Mouse (Mus musculus) heart, embryonic 16.5 days (tissue): Measurements from ENCODE around the gene Sh2d7. TPM values are rescaled to one million over a fixed set of nuclear protein-coding genes. Genes with fewer than 3 reads are reported as not detected.

Source experiments
- ATAC-seq: fragments of 200-750 bp; cut with Nextera tagmentation; replicated peaks from 2 replicates; pipeline ENCODE4 v1.8.0; 2017; ENCODE audit warnings: moderate number of reproducible peaks; ENCODE audit not compliant: insufficient read depth, low FRiP score; ENCODE audit errors: extremely low read depth
- H3K27ac ChIP-seq: fragments of 300-500 bp; sonication (generic); 2 replicates; pipeline ENCODE4 v1.5.1; 2014; ENCODE audit warnings: mild to moderate bottlenecking, low read length, control low read depth, moderate library complexity
- H3K27me3 ChIP-seq: fragments of 300-500 bp; sonication (generic); 2 replicates; pipeline ENCODE4 v1.6.1; 2014; ENCODE audit warnings: low read length, mixed read lengths; ENCODE audit not compliant: control insufficient read depth, insufficient read depth
- H3K36me3 ChIP-seq: fragments of 300-500 bp; sonication (generic); 2 replicates; pipeline ENCODE4 v1.6.1; 2014; ENCODE audit not compliant: control insufficient read depth, insufficient read depth
- H3K4me1 ChIP-seq: fragments of 300-500 bp; sonication (generic); 2 replicates; pipeline ENCODE4 v1.6.1; 2014; ENCODE audit warnings: low read length, mixed read lengths; ENCODE audit not compliant: control insufficient read depth, insufficient read depth
- H3K4me2 ChIP-seq: fragments of 300-500 bp; sonication (generic); 2 replicates; pipeline ENCODE4 v1.6.1; 2014; ENCODE audit warnings: low read depth, mild to moderate bottlenecking, control low read depth, low read length
- H3K4me3 ChIP-seq: fragments of 300-500 bp; sonication (generic); 2 replicates; pipeline ENCODE4 v1.5.1; 2014; ENCODE audit warnings: mild to moderate bottlenecking, control low read depth, low read length
- H3K9ac ChIP-seq: fragments of 300-500 bp; sonication (generic); 2 replicates; pipeline ENCODE4 v1.6.1; 2014; ENCODE audit warnings: low read length, control low read depth
- H3K9me3 ChIP-seq: fragments of 300-500 bp; sonication (generic); replicated peaks from 2 replicates; pipeline ENCODE4 v1.6.1; 2016; ENCODE audit warnings: low read length; ENCODE audit not compliant: control insufficient read depth
- WGBS: fragments of 180-500 bp; shearing (Covaris S2); extraction: QIAGEN DNeasy Blood & Tissue Kit; methylation state at CpG from one replicate; pipeline ENCODE4 v1.1.7; 2014; 5-methylcytosine and 5-hydroxymethylcytosine counted together
- polyA plus RNA-seq: library from polyadenylated mRNA; unstranded; fragments of >200 nt; fragmentation: Nextera tagmentation; extraction: Ambion mirVana; gene quantifications from 2 replicates; pipeline ENCODE4 v1.2.1, GENCODE M21; 2015

Gene Sh2d7
- not detected in 2 replicates for polyA plus RNA-seq

DNA sequence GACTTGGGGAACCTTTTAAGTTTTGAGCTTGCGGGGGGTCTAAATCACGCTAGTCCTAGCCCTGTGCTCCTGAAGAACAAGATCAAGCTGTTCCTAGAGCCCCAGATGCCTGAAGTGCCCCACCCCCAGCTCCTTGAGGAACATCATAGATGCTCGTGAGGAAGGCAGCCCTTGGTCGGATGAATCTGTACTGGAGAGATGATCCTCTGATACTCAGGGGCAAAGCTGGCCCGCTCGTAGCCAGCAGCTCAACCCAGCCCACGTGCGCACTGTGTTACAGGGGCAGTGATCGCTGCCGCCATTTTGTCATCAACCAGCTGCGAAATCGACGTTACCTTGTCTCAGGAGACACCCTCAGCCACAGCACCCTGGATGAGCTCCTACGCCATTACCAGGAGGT is at the start of gene Sh2d7:
Gene Sh2d7, plus strand, starts transcription at position 301 of the 400 bp plus-strand sequence.
- no peak for ATAC-seq
- 91% methylated on average over 14 of the region's 14 CpGs for WGBS

DNA sequence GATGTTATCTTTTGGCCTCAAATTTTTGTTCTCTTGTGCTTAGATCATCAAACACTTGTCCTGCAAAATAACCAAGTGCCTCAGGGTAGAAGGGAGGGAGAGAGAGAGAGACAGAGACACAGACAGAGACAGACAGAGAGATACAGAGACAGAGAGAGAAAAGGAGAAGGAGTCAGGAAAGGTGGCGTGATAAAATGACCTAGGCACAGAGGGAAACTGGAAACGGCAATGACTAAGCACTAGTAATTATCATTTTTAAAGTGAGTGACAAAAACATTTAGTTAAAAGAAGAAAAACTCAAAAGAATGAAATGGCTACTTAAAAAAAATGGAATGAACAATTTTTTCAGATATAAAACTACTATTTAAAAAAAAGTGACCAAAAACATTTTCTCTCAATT is 49.2 kb upstream of the Sh2d7 start:
- H3K4me2 ChIP-seq, result no peak overlapping the region
- H3K9ac ChIP-seq, result no peak overlapping the region
- no peak for ATAC-seq
- H3K27ac ChIP-seq, result no peak overlapping the region
- H3K4me1 ChIP-seq, result no peaks in the 10 kb centered on the region
- no peaks in the 10 kb centered on the region for H3K36me3 ChIP-seq
- no peak overlapping the region for H3K4me3 ChIP-seq
- WGBS, result 62% methylated on average over 2 of the region's 2 CpGs
- no peaks in the 10 kb centered on the region for H3K9me3 ChIP-seq
- no peaks in the 10 kb centered on the region for H3K27me3 ChIP-seq

More for the DNA sequence above, at the start of gene Sh2d7:
- no peak within 1 kb of the TSS for H3K9ac ChIP-seq
- H3K4me2 ChIP-seq, result no peak within 1 kb of the TSS
- H3K27ac ChIP-seq, result no peak within 1 kb of the TSS
- no peak within 1 kb of the TSS for H3K4me3 ChIP-seq
- H3K36me3 ChIP-seq, result no peaks in the 10 kb centered on the region
- no peaks in the 10 kb centered on the region for H3K4me1 ChIP-seq
- H3K9me3 ChIP-seq, result no peaks in the 10 kb centered on the region
- H3K27me3 ChIP-seq, result no peaks in the 10 kb centered on the region

DNA sequence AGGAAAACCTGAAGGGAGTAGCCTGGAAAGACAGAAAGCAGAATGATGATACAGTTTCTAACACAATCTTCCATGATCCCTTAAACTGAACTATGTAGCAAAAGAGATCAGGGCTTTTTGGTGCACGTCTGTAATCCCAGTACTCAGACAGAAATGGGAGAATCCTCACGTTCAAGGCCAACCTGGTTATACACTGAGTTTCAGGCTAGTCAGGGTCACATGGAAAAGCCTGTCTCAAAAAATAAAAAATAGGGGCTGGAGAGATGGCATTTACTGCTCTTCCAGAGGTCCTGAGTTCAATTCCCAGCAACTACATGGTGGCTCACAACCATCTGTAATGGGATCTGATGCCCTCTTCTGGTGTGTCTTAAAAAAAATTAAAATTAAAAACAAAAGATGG is 48.4 kb upstream of the Sh2d7 start:
- WGBS, result 82% methylated on average over 2 of the region's 2 CpGs
- H3K4me2 ChIP-seq, result no peak overlapping the region
- H3K9me3 ChIP-seq, result no peaks in the 10 kb centered on the region

DNA sequence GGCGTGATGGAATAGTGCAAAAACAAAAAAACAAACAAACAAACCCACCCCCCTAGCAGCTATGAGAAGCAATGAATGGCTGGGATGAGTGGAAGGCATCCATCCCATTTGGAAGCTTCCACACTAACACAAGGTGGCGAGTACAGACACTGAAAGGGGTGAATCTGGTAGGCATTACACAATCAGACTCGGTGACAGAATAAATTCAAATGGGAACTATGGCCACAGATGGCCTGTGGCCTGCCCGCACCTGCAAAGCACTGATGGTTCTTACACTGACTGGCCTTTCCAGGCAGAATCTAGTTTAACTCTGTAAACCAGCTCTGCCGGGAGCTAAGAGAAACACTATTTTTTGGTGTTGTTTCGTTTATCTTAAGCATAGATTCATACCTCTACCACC is 39.5 kb upstream of the Sh2d7 start:
- H3K27ac ChIP-seq, result no peak overlapping the region
- H3K36me3 ChIP-seq, result no peaks in the 10 kb centered on the region
- peaks cover 6% of the 10 kb centered on the region for H3K27me3 ChIP-seq
- WGBS, result 86% methylated on average over 6 of the region's 6 CpGs
- H3K4me3 ChIP-seq, result no peak overlapping the region
- H3K9ac ChIP-seq, result no peak overlapping the region
- H3K4me1 ChIP-seq, result peaks cover 2% of the 10 kb centered on the region; the same call in 1 of the 2 replicates
- ATAC-seq, result no peak
- H3K4me2 ChIP-seq, result no peak overlapping the region
- no peaks in the 10 kb centered on the region for H3K9me3 ChIP-seq

More for the DNA sequence above, 48.4 kb upstream of the Sh2d7 start:
- Histone ChIP-seq H3K9ac (no peak overlapping the region), H3K4me1 (no peaks in the 10 kb centered on the region), H3K36me3 (no peaks in the 10 kb centered on the region), H3K27me3 (no peaks in the 10 kb centered on the region), H3K27ac (no peak overlapping the region), H3K4me3 (no peak overlapping the region)
- no peak for ATAC-seq

DNA sequence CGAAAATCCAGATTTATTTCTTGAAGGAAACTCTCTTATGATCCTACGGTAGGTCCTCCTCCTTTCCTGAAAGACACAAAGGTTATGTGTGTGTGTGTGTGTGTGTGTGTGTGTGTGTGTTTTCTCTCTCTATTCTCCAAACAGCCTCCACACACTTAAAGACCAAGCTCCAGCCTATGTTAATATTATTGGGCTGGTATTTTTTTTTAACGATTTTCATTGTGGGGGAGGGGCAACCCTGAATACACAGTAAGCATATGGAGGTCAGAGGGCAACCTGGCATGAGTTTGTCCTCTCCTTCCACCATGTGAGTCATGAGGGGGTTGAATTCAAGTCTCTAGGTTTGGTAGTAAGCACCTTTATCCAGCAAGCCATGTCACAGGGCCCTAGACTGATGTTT is 39.0 kb upstream of the Sh2d7 start:
- H3K27ac ChIP-seq, result no peak overlapping the region
- no peaks in the 10 kb centered on the region for H3K36me3 ChIP-seq
- no peak overlapping the region for H3K4me2 ChIP-seq
- H3K9ac ChIP-seq, result no peak overlapping the region
- 73% methylated on average over 3 of the region's 3 CpGs for WGBS
- H3K27me3 ChIP-seq, result peaks cover 6% of the 10 kb centered on the region
- H3K9me3 ChIP-seq, result no peaks in the 10 kb centered on the region
- no peak overlapping the region for H3K4me3 ChIP-seq
- no peak for ATAC-seq
- peaks cover 2% of the 10 kb centered on the region; the same call in 1 of the 2 replicates for H3K4me1 ChIP-seq

DNA sequence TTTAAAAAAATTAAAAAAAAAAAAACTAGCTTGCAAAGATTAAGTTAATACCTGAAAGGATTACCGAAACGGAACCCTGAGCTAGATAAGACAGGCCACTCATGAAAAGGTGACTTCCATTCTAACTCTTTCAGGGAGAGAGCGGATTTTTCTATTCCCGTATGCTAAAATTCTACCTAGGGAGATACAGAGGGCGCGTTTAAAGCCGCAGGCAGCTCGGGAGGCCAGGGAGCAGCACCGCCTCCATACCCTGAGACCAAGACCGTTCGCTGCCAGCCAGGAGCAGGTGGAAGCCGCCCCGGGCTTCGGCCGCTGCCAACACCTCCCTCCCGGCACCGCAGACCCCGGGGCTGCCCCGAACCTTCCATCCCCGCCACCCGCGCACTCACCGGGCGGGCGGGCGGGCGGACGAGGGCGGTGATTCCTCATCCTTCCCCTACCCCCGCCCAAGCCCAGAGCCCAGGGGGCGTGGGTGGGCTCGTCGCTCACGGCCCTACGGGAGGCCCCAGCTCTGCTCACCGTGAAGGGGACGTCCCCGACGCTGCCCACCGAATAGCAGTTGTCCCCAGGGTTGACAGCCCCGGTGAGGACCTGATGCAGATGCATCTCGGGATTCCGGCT is 37.8 kb upstream of the Sh2d7 start:
- Histone ChIP-seq H3K9me3 (no peaks in the 10 kb centered on the region), H3K27me3 (peaks cover 6% of the 10 kb centered on the region), H3K4me1 (peaks cover 2% of the 10 kb centered on the region; the same call in 1 of the 2 replicates), H3K4me3 (peak overlapping the region; percentile 89), H3K27ac (peak overlapping the region; percentile 71), H3K36me3 (no peaks in the 10 kb centered on the region), H3K4me2 (peak overlapping the region; percentile 91), H3K9ac (peak overlapping the region; percentile 88)
- under 1% methylated on average over 35 of the region's 43 CpGs for WGBS
- ATAC-seq, result peak; percentile 32

DNA sequence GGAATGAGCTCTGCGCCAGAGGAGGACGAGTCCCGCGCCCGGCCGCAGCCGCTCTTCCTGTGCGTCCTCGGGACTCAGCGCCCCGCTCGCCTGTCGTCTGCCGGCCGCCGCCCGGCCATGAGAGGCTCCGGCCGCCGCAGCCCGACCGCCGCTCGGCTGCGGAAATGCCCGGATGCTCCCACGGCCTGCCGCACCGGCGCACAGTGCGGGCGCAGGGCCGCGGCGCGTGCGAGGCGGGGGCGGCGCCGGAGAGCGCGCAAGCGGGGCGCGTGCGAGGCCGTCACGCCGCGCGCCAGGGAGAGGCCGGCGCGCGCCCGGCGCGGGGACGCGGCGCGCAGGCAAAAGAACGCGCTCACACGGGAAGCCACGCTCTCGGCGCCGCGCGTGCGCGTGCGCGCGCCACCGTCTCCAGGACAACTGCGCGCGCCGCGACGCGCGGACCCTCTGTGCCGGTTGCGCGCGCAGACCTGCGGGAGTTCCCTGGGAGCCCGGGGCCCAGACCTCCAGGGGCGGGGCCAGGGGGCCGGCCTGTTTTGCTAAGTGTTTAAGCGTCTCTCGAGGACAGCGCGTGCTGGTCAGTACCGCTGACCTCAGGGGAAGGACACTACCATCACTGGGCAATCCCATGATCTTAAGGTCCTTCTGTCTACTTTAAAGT is 37.2 kb upstream of the Sh2d7 start, which contains the start of gene Dmxl2:
Gene Dmxl2, minus strand, starts transcription at position 174 of the 658 bp plus-strand sequence.
- peak within 1 kb of the TSS; percentile 88 for H3K9ac ChIP-seq
- H3K4me2 ChIP-seq, result peak within 1 kb of the TSS; percentile 91
- H3K36me3 ChIP-seq, result no peaks in the 10 kb centered on the region
- no peaks in the 10 kb centered on the region for H3K9me3 ChIP-seq
- H3K4me3 ChIP-seq, result peak within 1 kb of the TSS; percentile 89
- WGBS, result 1% methylated on average over 99 of the region's 99 CpGs
- H3K27ac ChIP-seq, result peak within 1 kb of the TSS; percentile 71
- H3K4me1 ChIP-seq, result peaks cover 2% of the 10 kb centered on the region; the same call in 1 of the 2 replicates
- peak; percentile 93 for ATAC-seq
- H3K27me3 ChIP-seq, result peaks cover 6% of the 10 kb centered on the region

DNA sequence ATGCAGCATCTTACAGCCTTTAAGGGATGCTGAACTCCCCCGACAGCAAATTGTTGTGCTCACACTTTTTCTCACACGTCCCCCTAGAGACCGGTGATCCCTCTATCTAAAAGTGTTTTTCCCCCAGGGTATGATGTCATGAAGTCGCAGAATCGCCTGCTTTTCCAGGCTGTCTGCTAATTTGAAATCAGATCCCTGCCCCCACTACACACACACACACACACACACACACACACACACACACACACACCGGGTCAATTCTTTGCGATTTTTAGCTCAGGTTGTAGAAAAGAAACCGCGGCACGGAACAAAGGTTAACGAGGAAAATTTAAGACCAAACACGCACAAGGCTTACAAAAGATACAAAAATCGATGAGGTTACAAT is 36.7 kb upstream of the Sh2d7 start:
- Histone ChIP-seq H3K27me3 (peaks cover 6% of the 10 kb centered on the region), H3K9ac (peak overlapping the region; percentile 88), H3K4me1 (peaks cover 2% of the 10 kb centered on the region; the same call in 1 of the 2 replicates), H3K4me3 (peak overlapping the region; percentile 89), H3K27ac (no peak overlapping the region), H3K4me2 (peak overlapping the region; percentile 91), H3K36me3 (no peaks in the 10 kb centered on the region), H3K9me3 (no peaks in the 10 kb centered on the region)
- WGBS, result 6% methylated on average over 13 of the region's 13 CpGs
- ATAC-seq, result no peak

DNA sequence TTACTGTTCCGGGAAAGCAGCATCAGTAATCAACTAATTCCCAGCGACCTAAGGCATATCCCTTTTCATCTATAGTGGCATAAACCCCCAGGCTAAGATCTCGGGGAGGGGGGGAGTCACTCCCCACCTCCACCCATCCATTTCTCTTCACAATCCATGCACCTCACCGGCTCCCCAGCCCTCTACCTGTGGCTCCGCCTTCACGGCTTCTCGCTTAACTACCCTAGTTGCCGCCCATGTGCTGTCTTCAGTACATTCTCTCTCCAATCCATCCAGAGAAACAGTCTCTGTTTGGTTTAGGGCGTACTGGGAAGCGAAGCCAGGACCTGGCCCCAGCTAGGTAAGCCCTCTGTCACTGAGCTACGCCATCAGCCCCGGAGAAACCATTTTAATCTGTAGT is 35.9 kb upstream of the Sh2d7 start:
- WGBS, result 19% methylated on average over 12 of the region's 12 CpGs
- peaks cover 2% of the 10 kb centered on the region; the same call in 1 of the 2 replicates for H3K4me1 ChIP-seq
- peak overlapping the region; percentile 91; the same call in 1 of the 2 replicates for H3K4me2 ChIP-seq
- H3K9me3 ChIP-seq, result no peaks in the 10 kb centered on the region
- H3K36me3 ChIP-seq, result no peaks in the 10 kb centered on the region
- H3K27me3 ChIP-seq, result peaks cover 6% of the 10 kb centered on the region
- H3K27ac ChIP-seq, result no peak overlapping the region
- ATAC-seq, result no peak
- H3K9ac ChIP-seq, result no peak overlapping the region
- no peak overlapping the region for H3K4me3 ChIP-seq
